Mouse (Mus musculus) thymus, adult 2 months (tissue): ENCODE measurements at regions not wholly inside any gene's neighbourhood (a gene's known extent, or its start where the extent isn't known, plus 50 kb on each side); places are given as distances from the start of the nearest gene placed in this dataset.

Source experiments
- CTCF ChIP-seq: fragments of 200-500 bp; IDR thresholded peaks from 2 replicates; pipeline ENCODE4 v1.5.1; 2012; ENCODE audit warnings: mild to moderate bottlenecking, control low read depth, low read length, moderate library complexity, borderline replicate concordance; ENCODE audit not compliant: control insufficient read depth, poor library complexity, insufficient read depth; ENCODE audit errors: extremely low read depth
- POLR2A ChIP-seq: fragments of 200-500 bp; IDR thresholded peaks from 2 replicates; pipeline ENCODE4 v1.6.1; 2012; ENCODE audit warnings: mild to moderate bottlenecking, low read length, control low read depth, moderate library complexity; ENCODE audit not compliant: control insufficient read depth, poor library complexity, insufficient read depth; ENCODE audit errors: extremely low read depth

GRCm38 (mm10) chr15:67044806-67045205 lies 544.1 kb upstream of the Lrrc6 start:
- no peak for TF ChIP-seq POLR2A
- TF ChIP-seq CTCF = no peak
